Mouse (Mus musculus) layer of hippocampus, adult 2 months (tissue): ENCODE data around the gene Vill. TPM values are rescaled to one million over a fixed set of nuclear protein-coding genes. Genes with fewer than 3 reads are reported as not detected.
A peak's percentile ranks its signal among the peaks of the same experiment; 100 is the strongest.

Source experiments
- DNase-seq, 2 experiments: peaks; one replicate each; pipeline ENCODE4 v3.0.0; 2022; ENCODE audit warnings: low spot score in 2 of 2
- H3K27ac ChIP-seq: fragments of 200-600 bp; 2 replicates; pipeline ENCODE4 v1.8.1; 2022
- H3K4me3 ChIP-seq: fragments of 200-600 bp; 2 replicates; pipeline ENCODE4 v1.8.1; 2022; ENCODE audit warnings: mild to moderate bottlenecking
- CTCF ChIP-seq: fragments of 200-600 bp; conservative IDR thresholded peaks from 2 replicates; pipeline ENCODE4 v1.8.1; 2022; ENCODE audit warnings: antibody characterized with exemption, mild to moderate bottlenecking, moderate library complexity
- long read RNA-seq, 2 experiments: library from polyadenylated mRNA; stranded (forward); transcript quantifications; one replicate each; pipeline ENCODE4 v2.0.0; 2021; ENCODE audit warnings: borderline mapping rate in 2 of 2
- total RNA-seq, 2 experiments: library from RNA; stranded (reverse); gene quantifications; 2 replicates each; pipeline ENCODE4 v1.2.3; 2021

The Vill gene
- under 1 TPM; 0.54 to 0.71 TPM for total RNA-seq
- long read RNA-seq, experiment 1, partial matches to known transcripts, result 0 of 2 reads
- long read RNA-seq, experiment 1, other reads (novel, unspliced or antisense), result 2 of 2 reads
- long read RNA-seq, experiment 2, result 0 reads

DNA sequence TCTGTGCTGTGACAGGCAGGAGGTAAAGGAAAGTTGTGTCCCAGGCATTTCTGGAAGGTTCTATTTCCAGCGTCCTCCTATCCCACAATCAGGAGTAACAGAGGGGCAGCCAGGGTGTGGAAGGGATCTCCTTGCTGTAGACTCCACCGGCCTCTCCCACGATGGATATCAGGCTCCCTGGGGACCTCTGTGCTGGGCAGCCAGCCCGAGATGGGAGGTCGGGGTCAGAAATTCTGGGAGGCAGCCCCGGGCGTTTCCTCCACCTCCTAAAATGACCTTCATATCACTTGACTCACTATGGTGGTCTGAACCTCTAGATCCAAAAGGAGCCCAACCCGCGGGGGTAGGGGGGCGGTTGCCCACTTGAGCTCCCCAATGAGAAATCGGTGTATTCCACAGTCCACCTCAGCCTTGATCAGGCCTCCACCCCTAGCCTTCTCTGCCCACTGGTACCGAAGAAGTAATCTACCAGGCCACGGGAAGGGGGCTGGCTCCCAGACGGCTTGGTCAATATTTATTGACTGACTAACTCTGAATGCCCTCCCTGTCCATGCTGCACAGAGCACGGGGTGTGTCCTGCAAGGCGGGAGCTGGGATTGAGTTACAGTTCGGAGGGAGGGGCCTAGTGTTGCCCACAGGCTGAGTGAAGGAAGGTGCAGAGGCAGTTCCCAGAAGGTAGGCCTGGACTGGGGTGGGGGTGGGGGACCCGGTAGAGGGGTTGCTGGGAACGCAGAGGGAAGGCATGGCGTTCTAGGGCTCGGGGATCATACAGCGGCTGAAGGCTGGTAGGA lies at the start of gene Vill:
Gene Vill (plus strand): TSS at position 625 of the 791 bp plus-strand sequence.
- no peak for TF ChIP-seq CTCF
- no peak for DNase-seq
- no peak within 1 kb of the TSS for H3K4me3 ChIP-seq

DNA sequence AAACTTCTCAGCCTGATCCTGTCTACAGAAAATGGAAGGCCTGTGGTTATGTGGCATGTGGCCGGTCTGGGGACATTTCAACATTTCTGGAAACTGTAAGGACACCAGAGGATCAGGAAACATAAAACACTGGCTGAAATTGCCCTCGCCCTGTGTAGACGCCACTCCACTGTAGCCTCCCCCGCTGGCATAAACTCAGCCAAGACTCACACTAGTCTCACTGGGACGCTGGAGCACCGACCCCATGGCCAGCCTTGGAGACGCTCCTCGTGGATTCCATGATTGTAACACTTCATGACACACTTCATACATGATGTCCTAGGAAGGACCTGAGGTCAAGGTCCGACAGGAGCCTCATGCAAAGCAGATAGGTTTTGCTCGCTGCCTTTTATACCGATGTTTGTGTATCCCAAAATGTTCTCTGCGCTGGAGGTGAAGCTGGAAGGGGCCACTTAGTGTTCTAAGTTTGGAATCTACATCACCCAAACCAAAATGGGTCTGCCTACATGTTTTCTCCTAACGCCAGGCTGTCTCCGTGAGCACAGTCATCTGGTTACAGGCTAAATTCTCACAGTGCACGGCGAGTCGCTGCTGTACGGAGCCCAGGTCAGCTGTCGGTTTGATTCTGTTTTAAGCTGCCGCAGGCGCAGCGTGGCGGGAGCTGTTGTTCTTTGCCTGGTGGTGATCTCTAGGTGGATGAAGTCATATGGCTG lies 48.4 kb upstream of the Vill start:
- TF ChIP-seq CTCF, result no peak
- H3K27ac ChIP-seq, result peak overlapping the region; percentile 80
- DNase-seq, result peak in 1 of 2 experiments; percentile 43
- H3K4me3 ChIP-seq, result peak overlapping the region; percentile 8

More for the DNA sequence above, at the start of gene Vill:
- no peak within 1 kb of the TSS for H3K27ac ChIP-seq

DNA sequence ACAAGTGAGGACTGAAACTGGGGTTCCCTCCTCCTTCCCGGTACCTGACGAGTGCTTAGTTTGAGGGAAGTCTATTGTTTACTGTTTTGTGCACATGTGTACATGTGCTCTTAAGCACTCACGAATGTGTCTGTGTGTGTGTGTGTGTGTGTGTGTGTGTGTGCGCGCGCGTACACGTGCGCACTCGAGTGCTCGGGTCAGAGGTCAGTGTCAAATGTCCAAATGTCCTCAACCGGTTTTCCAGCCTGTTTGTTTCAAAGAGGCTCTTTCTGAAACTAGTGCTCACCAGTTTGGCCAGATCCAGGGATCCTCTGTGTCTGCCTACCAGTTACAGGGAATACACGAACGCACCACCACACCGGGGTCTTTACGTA lies 47.9 kb upstream of the Vill start:
- Histone ChIP-seq H3K27ac (peak overlapping the region; percentile 80), H3K4me3 (peak overlapping the region; percentile 8)
- TF ChIP-seq CTCF, result no peak
- DNase-seq, result no peak

DNA sequence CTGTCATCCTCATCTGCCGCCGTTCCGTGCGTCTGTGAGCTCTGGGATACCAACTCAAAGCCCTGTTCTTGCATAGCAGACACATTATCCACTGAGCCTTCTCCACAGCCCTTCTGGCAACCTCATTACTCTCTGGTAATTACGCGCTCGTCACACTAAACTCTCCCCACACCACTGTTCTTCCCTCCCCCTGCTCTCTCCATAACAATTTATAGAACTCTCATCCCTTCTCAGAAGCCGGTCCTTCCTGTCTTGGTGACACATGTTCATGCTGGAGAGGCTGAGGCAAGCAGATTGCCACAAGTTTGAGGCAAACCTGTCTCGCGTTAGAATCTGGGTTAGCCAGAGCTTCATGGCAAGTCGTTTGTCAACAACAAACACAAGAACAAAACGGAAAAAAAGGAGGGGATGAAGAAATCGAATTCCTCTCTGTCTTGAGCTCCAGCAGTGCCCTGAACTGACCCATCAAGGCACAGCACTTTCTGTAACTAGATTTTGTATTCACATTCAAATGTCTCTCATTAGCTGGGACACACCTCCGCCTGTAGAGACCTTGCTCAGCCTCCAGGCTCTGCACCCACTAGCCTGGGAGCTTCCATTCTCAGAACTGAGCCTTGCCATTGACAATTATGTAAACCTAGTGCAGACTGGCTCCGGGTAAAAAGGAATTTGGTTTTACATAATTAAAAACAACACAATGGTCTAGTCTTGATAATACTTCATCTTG lies 47.1 kb upstream of the Vill start:
- DNase-seq, result no peak
- TF ChIP-seq CTCF, result no peak
- Histone ChIP-seq H3K4me3 (no peak overlapping the region), H3K27ac (peak overlapping the region; percentile 80)

DNA sequence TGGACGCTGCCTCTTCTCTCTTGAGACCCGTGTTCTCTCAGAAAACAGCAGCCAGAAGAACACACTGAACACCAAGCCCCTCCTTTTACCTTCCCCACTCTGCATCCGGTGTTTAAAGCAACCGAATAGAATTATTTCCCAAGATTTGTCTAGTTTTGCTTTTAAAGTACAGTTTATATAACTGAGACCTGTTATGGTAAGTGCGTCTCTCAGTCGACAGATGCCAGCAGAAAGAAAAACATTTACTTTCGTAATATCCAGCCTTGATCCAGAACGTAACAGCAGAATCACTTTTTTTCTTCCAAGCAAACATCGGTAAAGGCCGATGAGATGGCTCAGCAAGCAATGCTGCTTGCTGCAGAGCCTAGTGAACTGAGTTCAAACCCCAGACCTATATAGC lies 45.3 kb upstream of the Vill start:
- peak overlapping the region; percentile 80 for H3K27ac ChIP-seq
- no peak for TF ChIP-seq CTCF
- H3K4me3 ChIP-seq, result no peak overlapping the region
- DNase-seq, result peak in 1 of 2 experiments; percentile 34

DNA sequence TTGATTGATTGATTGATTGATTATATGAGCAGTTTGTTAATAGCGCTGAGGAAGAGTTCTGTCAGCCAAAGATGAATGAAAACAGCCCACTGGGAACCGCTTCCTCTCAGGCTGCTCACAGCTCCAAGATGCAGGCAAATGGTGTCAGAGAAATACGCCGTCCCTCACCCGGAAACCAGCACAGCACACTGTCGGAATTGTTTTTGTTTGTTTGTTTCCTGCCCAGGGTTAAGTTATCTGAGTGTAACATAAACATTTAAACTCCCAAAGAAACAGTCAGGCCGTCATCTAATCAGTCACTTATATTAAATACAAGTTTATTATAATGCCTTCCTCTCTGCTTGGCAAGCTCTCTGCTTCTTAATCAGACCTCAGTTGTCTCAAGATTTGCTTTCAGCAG lies 43.7 kb upstream of the Vill start:
- no peak for TF ChIP-seq CTCF
- DNase-seq, result no peak
- Histone ChIP-seq H3K27ac (peak overlapping the region; percentile 80; the same call in 1 of the 2 replicates), H3K4me3 (no peak overlapping the region)

DNA sequence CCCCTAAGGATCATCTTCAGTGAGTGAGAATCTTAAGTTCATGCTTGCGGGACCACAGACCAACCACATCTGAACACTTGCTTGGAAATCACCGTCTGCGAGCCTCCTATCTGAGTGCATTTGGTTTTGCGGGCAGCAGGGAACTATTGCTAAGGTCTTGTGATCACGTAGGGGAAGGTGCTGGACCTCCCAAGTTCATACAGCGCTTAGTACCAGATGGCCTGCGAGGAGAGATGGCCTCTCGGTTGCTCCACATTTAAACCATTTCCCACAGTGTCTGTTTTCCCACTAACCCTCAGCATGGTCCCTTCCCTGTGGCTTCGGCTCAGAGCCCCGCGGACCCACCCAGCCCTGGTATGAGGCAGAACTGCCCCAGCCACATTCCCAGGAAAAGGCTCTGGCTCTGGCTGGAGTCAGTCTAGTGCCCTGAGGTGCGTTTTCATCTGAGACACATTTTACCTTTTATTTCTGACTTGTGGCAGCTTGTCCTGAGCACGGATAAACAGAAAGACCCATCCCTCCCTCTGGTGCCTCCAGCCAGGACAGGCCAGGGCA lies 42.3 kb upstream of the Vill start:
- no peak for TF ChIP-seq CTCF
- Histone ChIP-seq H3K4me3 (no peak overlapping the region), H3K27ac (no peak overlapping the region)
- DNase-seq, result no peak

DNA sequence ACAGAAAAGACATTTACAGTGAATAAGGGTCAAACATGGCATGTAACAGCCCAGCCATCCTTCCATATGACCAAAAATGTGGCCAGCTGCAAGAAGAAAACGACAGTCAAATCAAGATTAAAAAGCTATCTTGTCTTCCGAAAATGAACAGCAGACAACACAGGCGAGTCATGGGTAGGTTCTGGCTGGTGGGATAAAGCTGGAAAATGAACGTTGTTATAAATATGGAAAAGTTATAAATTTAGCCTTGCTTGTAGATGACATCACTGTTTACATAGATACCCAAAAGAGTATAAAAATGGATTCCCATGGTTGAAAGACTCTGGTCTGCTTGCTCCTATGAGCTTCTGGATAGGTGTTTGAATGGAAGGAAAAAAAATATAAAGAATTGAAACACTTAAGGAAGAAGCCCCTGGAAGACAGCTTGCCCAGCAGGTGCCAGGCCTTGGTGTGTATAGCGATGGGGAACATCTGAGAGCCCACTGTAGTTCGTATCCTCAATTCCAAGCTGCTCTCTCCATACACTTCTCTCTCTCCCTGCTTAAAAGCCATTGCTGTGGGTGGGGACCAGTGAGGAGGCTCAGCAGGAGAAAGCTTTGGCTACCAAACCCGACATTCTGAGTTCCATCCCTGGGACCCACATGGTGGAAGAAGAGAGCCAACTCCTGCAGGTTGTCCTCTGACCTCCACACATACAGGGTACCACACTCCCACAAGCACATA lies 35.6 kb upstream of the Vill start:
- no peak overlapping the region for H3K4me3 ChIP-seq
- no peak for DNase-seq
- TF ChIP-seq CTCF, result no peak
- peak overlapping the region; percentile 51 for H3K27ac ChIP-seq

DNA sequence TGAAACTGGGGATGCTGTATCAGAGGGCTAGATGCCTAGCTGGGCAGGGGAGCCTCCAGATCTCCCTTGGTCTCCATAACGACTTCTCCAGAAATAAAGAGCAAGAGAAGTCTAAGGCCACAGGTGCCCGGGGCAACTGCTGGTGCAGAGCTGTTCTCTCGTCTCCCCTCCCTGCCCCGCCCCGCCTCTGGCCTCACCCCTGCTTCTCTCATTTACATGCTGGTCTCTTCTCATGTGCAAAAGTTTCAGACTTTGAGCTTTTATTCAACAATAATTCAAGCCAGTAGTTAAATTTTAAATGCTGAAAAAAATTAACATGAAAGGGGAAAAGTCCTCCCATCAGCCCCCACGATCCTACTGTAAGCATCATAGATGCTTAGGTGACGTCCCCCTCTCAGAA lies 30.8 kb upstream of the Vill start:
- H3K27ac ChIP-seq, result no peak overlapping the region
- TF ChIP-seq CTCF, result no peak
- no peak overlapping the region for H3K4me3 ChIP-seq
- DNase-seq, result no peak

DNA sequence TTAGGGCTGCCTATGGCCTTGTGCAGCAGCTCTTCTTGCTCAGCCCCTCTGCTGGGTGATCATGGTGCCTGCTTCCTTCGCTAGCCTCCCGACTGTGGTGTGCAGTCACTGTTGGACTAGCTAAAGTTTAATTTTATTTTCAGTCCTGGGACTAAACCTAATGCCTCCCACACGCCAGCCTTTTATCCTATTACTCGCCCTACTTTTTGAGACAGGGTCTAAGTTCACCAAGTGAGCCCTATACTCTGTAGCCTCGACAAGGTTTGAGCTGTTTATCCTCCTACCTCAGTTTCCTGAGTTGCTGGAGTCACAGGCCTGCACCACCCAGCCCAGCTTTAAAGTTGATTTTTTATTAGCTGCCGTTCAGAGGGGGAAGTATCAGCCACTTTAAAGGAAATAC lies 27.3 kb upstream of the Vill start:
- Histone ChIP-seq H3K27ac (no peak overlapping the region), H3K4me3 (no peak overlapping the region)
- no peak for DNase-seq
- TF ChIP-seq CTCF, result no peak

DNA sequence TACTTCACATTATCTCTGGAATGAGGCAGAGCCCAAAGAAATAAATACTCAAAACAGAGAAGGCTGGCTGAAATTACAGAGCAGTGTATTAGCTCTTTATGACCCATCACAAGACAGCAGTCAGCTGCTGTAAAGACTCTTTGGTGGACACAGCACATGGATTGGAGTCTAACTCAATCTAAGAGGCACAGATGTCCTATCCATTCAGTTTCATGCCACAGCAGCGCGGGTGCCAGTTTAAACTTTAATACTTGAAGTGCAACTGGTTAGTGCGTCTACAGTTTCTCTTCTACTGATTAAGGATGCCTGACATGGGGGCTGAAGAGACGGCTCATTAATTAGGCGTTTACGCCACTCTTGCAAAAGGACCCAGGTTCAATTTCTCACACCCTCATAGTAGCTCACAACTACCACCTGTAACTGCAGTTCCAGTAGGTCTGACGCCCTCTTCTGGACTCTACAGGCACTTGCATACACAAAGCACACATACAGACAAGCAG lies 26.7 kb upstream of the Vill start:
- H3K27ac ChIP-seq, result no peak overlapping the region
- H3K4me3 ChIP-seq, result no peak overlapping the region
- no peak for DNase-seq
- TF ChIP-seq CTCF, result peak; percentile 37

DNA sequence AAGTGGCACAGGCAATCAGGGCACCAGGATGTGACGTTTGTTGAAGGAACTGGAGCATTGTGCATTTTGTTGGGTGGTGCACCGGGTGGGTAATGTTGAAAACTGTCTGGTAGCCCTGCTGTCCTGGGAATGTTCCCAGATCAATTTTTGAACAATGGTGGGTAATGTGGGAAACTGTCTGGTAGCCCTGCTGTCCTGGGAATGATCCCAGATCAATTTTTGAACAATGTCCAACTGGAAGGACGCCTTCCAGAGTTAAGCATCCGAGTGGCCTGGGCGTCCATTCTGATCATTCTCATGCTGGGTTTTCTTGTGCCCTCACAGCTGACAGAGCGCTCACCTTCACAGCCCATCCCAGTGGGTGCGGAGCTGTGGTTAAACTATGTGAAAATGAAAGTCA lies 25.2 kb upstream of the Vill start:
- no peak overlapping the region; the same call in 1 of the 2 replicates for H3K27ac ChIP-seq
- no peak for TF ChIP-seq CTCF
- no peak overlapping the region for H3K4me3 ChIP-seq
- no peak for DNase-seq
